Mouse (Mus musculus) layer of hippocampus, adult 2 months (tissue): ENCODE results near the gene Ccdc63. TPM values are rescaled to one million over a fixed set of nuclear protein-coding genes. Genes with fewer than 3 reads are reported as not detected.

ENCODE experiments used
- DNase-seq, 2 experiments: peaks; one replicate each; pipeline ENCODE4 v3.0.0; 2022; ENCODE audit warnings: low spot score in 2 of 2
- H3K27ac ChIP-seq: fragments of 200-600 bp; 2 replicates; pipeline ENCODE4 v1.8.1; 2022
- H3K4me3 ChIP-seq: fragments of 200-600 bp; 2 replicates; pipeline ENCODE4 v1.8.1; 2022; ENCODE audit warnings: mild to moderate bottlenecking
- CTCF ChIP-seq: fragments of 200-600 bp; conservative IDR thresholded peaks from 2 replicates; pipeline ENCODE4 v1.8.1; 2022; ENCODE audit warnings: antibody characterized with exemption, mild to moderate bottlenecking, moderate library complexity
- total RNA-seq, 2 experiments: library from RNA; stranded (reverse); gene quantifications; 2 replicates each; pipeline ENCODE4 v1.2.3; 2021

The Ccdc63 gene
- total RNA-seq, 2 experiments from 2014 or later: 0.39 to 1.2 TPM

GRCm38 (mm10) chr5:122131076-122132051 is 9.3 kb downstream of the Ccdc63 start:
- peak; percentile 94 for TF ChIP-seq CTCF
- Histone ChIP-seq H3K27ac (peak overlapping the region; percentile 69), H3K4me3 (peak overlapping the region; percentile 54)
- peak; percentile 83 to 93 for DNase-seq

- Histone ChIP-seq H3K4me3 (no peak overlapping the region), H3K27ac (peak overlapping the region; percentile 67)
- no peak for TF ChIP-seq CTCF
- peak; percentile 46 to 50 for DNase-seq
Measured at GRCm38 (mm10) chr5:122130341-122130998, 10.2 kb downstream of the Ccdc63 start.

- peak; percentile 75 to 80 for DNase-seq
- no peak overlapping the region for H3K4me3 ChIP-seq
- peak; percentile 90 for TF ChIP-seq CTCF
- H3K27ac ChIP-seq: peak overlapping the region; percentile 39; the same call in 1 of the 2 replicates
Measured at GRCm38 (mm10) chr5:122129068-122129655, 11.5 kb downstream of the Ccdc63 start.

GRCm38 (mm10) chr5:122125211-122125760 is 15.3 kb downstream of the Ccdc63 start:
- H3K4me3 ChIP-seq: no peak overlapping the region
- no peak overlapping the region for H3K27ac ChIP-seq
- TF ChIP-seq CTCF: no peak
- DNase-seq: no peak

- no peak overlapping the region for H3K4me3 ChIP-seq
- TF ChIP-seq CTCF: peak; percentile 53
- H3K27ac ChIP-seq: no peak overlapping the region
- DNase-seq: no peak
Measured at GRCm38 (mm10) chr5:122116243-122116642, 24.4 kb downstream of the Ccdc63 start.

- Histone ChIP-seq H3K27ac (no peak overlapping the region), H3K4me3 (no peak overlapping the region)
- TF ChIP-seq CTCF: no peak
- no peak for DNase-seq
Measured at GRCm38 (mm10) chr5:122115266-122115763, 25.3 kb downstream of the Ccdc63 start.

- Histone ChIP-seq H3K4me3 (no peak overlapping the region), H3K27ac (no peak overlapping the region)
- peak; percentile 32 to 71 for DNase-seq
- TF ChIP-seq CTCF: peak; percentile 88
Measured at GRCm38 (mm10) chr5:122114176-122114575, 26.4 kb downstream of the Ccdc63 start.

GRCm38 (mm10) chr5:122113450-122113849 is 27.2 kb downstream of the Ccdc63 start:
- H3K4me3 ChIP-seq: no peak overlapping the region
- no peak for DNase-seq
- no peak for TF ChIP-seq CTCF
- H3K27ac ChIP-seq: no peak overlapping the region

GRCm38 (mm10) chr5:122111933-122112248 is 28.7 kb downstream of the Ccdc63 start:
- Histone ChIP-seq H3K4me3 (no peak overlapping the region), H3K27ac (no peak overlapping the region)
- no peak; the same call in 1 of the 2 replicates for TF ChIP-seq CTCF
- DNase-seq: no peak

GRCm38 (mm10) chr5:122111091-122111932 is 29.3 kb downstream of the Ccdc63 start:
- H3K4me3 ChIP-seq: no peak overlapping the region
- no peak for DNase-seq
- peak; percentile 17; the same call in 1 of the 2 replicates for TF ChIP-seq CTCF
- H3K27ac ChIP-seq: no peak overlapping the region

- Histone ChIP-seq H3K4me3 (no peak overlapping the region), H3K27ac (no peak overlapping the region)
- no peak for TF ChIP-seq CTCF
- no peak for DNase-seq
Measured at GRCm38 (mm10) chr5:122110625-122111024, 30.0 kb downstream of the Ccdc63 start.
